Mouse (Mus musculus): ENCODE measurements around the gene Lrp6. TPM values are rescaled to one million over a fixed set of nuclear protein-coding genes. Genes with fewer than 3 reads are reported as not detected.

Gene Lrp6
- total RNA-seq, 2 experiments from 2014 or later, result 31.8 to 50.7 TPM

DNA sequence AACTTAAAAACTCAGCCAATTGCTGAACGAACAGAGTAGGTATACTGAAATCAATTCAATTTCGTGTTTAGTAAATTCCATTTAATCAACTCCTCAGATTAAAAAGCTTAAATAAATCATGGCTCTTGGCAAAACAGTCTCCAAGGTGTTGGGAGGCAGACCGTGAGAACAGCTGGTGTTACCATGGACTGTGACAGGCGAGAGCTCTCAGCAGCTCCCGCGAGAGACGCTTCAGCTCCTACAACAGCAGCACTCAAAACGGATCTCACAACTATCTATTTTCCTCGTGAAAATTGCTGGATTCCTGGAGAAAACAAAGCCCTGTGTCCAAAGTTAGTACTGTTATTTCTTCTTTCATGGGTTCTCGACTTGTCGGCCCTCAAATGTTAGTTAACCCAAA, 116.8 kb downstream of the Lrp6 start:
- ATAC-seq (replicated peaks; ENCODE audit: low FRiP score, low TSS enrichment, poor library complexity, severe bottlenecking), result no peak

DNA sequence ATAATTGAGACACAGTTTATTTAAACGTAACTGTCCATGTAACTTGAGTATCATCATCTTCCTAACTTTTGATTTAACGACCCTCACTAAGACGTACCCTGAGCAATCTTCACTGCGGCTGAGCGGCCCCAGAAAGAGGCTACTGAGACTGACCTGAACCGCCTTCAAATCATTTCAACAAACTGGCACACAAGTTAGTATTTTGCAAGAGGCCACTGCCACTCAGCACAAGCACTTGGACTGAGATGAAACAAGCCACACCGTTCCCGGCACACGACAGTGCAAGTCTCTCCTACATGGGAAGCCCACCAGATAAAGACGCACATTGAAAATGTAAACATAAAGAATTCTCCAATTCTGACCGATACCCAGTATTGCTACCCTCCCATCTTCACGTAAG, 118.3 kb downstream of the Lrp6 start:
- ATAC-seq (replicated peaks; ENCODE audit: low FRiP score, low TSS enrichment, poor library complexity, severe bottlenecking), result no peak

GRCm38 (mm10) chr6:134443925-134444324, 122.8 kb downstream of the Lrp6 start:
- no peak for ATAC-seq (replicated peaks; ENCODE audit: low FRiP score, low TSS enrichment, poor library complexity, severe bottlenecking)

DNA sequence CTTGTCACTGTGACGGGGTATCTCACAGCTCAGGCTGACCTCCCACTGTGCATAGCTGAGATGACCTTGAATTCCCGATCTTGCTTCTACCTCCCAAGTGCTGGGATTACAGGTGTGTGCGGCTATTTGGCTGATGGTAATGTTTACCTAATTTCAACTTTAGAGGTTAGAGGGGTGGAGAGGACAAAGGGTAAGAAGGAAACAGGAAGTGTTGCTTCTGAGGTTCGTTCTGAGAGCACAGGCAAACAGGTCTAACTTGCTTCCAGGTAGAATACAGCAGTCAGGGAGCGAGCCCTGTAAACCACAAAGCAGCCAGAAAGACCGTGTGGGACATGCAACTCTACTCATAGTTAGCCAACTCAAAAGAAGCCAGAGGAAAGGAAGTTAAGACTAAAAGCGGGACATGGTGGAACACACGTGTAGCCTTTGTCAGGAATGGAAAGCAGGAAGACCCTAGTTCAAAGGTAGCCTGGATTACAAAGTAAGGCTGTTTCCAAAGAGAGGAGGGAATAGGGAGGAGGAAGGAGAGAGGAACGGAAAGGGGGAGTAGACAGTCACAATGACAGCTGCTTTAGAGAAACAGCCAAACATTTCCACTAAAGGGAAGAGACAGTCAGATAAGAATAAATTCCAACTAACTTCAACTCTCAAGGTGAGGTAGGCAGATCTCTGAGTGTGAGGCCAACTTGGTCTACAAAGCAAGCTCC, 123.4 kb downstream of the Lrp6 start:
- no peak for ATAC-seq (replicated peaks; ENCODE audit: low FRiP score, low TSS enrichment, poor library complexity, severe bottlenecking)

GRCm38 (mm10) chr6:134442219-134442618, 124.5 kb downstream of the Lrp6 start:
- ATAC-seq (replicated peaks; ENCODE audit: low FRiP score, low TSS enrichment, poor library complexity, severe bottlenecking), result no peak

GRCm38 (mm10) chr6:134441716-134442115, 125.0 kb downstream of the Lrp6 start:
- ATAC-seq (replicated peaks; ENCODE audit: low FRiP score, low TSS enrichment, poor library complexity, severe bottlenecking), result no peak

DNA sequence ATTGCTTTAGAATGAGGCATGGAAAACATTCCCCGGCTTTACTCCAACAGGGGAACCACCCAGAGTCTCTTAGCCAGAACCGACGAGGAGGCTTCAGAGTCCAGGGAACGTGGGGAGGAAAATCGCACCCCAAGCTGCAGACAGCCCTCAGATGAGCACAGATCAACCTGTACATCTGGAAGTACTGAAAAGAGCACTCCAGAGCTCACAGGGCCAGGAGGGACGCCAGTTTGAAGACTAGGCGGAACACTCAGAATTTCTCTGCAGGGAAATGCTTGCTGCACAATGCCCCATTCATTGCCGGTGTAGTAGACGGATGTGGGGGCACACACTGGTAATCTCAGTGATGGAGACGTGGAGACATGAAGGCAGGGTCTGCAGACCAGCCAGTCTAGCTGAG, 126.7 kb downstream of the Lrp6 start:
- ATAC-seq (replicated peaks; ENCODE audit: low FRiP score, low TSS enrichment, poor library complexity, severe bottlenecking), result no peak

DNA sequence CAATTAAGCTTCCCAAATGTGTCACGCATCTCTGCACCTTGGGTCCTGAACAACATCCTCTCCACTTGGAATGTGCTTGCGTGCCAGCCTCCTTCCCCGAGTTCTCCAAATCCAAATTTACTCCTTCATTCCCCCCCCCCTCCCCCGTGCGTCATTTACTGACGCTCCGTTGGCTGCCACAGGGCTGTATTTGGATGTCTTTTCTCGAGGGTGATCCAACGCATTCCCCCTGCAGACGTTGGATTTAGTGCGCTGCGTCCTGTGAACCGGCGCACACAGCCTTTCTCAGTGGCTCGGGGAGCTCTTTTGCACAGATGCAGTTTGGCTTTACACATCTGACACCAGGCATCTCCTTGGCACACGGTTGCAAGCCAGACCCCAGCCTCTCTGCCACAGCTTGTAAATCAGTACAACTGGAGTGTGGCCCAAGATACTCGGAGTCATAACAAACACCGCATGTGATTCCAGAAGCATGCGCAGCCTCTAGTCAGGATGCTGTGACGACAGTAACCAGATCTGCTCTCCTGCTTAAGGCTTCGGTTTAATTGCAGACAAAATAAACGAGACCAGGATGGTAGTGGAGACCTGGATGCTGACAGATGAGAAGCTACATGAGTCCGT, 127.3 kb downstream of the Lrp6 start:
- no peak for ATAC-seq (replicated peaks; ENCODE audit: low FRiP score, low TSS enrichment, poor library complexity, severe bottlenecking)

- ATAC-seq (replicated peaks; ENCODE audit: low FRiP score, low TSS enrichment, poor library complexity, severe bottlenecking), result no peak
Measured at GRCm38 (mm10) chr6:134436955-134437354, 129.8 kb downstream of the Lrp6 start.

GRCm38 (mm10) chr6:134434866-134435390, 131.8 kb downstream of the Lrp6 start:
- no peak for ATAC-seq (replicated peaks; ENCODE audit: low FRiP score, low TSS enrichment, poor library complexity, severe bottlenecking)

- ATAC-seq (replicated peaks; ENCODE audit: low FRiP score, low TSS enrichment, poor library complexity, severe bottlenecking), result no peak
Measured at GRCm38 (mm10) chr6:134434044-134434443, 132.7 kb downstream of the Lrp6 start.

- ATAC-seq (replicated peaks; ENCODE audit: low FRiP score, low TSS enrichment, poor library complexity, severe bottlenecking), result no peak
Measured at GRCm38 (mm10) chr6:134433281-134433680, 133.5 kb downstream of the Lrp6 start.

GRCm38 (mm10) chr6:134431583-134431982, 135.2 kb downstream of the Lrp6 start:
- no peak for ATAC-seq (replicated peaks; ENCODE audit: low FRiP score, low TSS enrichment, poor library complexity, severe bottlenecking)

DNA sequence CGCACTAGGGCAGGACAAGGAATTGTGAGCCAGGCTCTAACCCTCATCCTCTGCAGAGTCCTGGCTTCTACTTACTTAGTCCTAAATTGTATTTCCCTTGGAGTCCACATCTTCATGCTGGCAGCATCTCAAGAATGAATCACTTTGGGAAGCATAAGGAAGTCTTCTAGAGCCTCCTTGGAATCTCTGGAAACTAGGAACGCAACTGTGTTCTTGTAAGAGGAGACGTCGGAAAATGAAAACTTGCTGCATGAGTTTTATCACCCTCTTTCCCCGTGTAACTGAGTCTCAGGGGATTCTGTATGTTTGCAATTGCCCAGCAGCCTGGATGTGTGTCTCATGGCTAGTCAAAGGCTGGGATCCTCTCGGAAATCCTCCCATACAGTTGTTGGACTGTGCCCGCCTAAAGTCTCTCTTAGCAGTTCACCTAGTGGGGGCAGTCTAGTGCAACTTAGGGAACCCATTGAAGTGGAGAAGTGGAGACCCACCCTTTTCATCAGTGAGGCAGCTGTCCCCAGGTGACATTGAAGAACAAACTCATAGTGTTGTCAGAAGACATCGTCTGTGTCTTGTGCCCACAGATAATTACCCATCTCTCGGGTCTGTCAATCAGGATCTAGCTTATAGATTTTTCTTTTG, 136.5 kb downstream of the Lrp6 start:
- ATAC-seq (replicated peaks; ENCODE audit: low FRiP score, low TSS enrichment, poor library complexity, severe bottlenecking), result no peak

DNA sequence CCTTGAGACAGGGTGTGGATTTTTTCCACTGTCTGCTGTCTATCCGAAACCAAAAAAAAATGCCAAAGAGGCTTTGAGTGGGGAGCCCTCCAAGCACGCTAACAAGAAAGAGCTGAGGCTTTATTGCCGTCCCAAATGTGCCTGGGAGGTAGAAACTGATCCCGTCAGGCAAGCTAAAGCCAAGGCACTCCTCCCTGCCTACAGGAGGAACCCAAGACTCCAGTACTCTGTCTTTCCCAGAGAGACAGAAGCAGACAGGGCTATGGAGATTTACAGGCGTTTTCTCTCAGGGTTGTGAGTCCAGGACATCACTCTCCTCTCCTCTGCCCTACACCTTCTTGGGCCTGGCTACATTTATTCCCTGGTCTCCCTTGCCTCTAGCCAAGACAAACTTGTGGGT, 138.3 kb downstream of the Lrp6 start:
- no peak for ATAC-seq (replicated peaks; ENCODE audit: low FRiP score, low TSS enrichment, poor library complexity, severe bottlenecking)

DNA sequence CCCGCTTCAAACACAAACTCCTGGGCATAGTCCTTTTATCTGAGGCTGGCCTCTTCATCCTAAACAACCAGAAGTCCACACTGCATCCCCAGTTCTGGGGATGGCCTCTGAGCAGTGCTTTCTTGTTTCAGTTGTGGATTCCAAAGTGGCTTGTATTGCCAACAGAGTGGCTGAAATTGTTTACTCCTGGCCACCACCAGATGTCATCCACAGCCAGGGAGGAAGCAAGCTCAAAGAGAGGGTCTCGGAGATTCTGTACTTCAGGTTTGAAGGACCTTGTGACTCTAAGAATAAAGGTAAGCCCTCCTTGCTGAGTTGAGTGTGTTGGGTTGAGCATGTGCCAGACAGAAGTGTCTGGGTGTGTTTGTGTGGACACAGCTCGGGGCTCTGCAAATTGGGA, 139.6 kb downstream of the Lrp6 start:
- no peak for ATAC-seq (replicated peaks; ENCODE audit: low FRiP score, low TSS enrichment, poor library complexity, severe bottlenecking)

DNA sequence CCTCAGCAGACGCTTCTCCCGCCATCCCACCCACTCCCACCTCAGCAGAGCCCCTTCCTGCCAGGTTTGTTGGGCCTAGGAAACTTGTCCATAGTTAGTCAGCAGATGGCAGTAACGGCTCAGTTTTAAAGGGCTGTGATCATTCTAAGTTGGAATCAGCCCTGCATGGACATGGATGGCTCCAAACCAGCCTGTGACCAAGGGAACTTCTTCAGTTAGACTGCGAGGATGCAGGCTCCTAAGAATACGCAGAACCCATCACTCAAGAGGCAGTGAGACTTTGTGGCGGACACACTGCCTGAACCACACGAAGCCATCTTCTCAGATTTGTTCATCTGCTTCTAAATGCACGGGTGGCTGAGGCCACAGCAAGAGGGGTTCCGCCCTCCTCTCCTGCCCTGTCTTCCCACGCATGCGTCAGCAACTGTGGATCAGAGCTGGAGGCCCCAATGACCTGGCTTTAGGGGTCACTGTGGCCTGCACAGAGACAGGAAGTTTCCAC, 141.5 kb downstream of the Lrp6 start:
- peak; percentile 75 for ATAC-seq (replicated peaks; ENCODE audit: low FRiP score, low TSS enrichment, poor library complexity, severe bottlenecking)

DNA sequence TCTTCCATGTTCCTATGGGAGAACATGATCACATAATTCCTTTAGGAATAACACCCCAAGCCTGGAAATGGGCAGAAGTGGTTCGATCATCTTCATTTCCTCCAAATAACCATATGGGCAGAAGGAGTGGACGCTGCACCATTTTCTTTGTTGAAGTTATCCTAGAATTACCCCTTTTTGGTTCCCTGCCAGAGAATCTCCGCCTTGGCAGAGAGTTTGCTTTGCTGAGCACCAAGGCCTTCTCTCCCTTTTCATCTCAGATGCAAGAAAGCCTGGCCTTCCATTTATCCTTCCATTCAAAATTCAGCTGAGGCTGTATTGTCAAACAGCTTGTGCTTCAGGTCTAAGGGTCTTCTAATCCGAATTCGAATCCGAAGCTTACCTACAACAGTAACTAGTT, 144.8 kb downstream of the Lrp6 start:
- ATAC-seq (replicated peaks; ENCODE audit: low FRiP score, low TSS enrichment, poor library complexity, severe bottlenecking), result no peak

GRCm38 (mm10) chr6:134420375-134420774, 146.4 kb downstream of the Lrp6 start:
- no peak for ATAC-seq (replicated peaks; ENCODE audit: low FRiP score, low TSS enrichment, poor library complexity, severe bottlenecking)

GRCm38 (mm10) chr6:134417886-134418285, 148.9 kb downstream of the Lrp6 start:
- peak; percentile 65 for ATAC-seq (replicated peaks; ENCODE audit: low FRiP score, low TSS enrichment, poor library complexity, severe bottlenecking)
